Mouse (Mus musculus) brain, embryonic 14.5 days (tissue): ENCODE results near the gene Pafah2. TPM values are rescaled to one million over a fixed set of nuclear protein-coding genes. Genes with fewer than 3 reads are reported as not detected.

ENCODE experiments used
- DNase-seq: peaks from one replicate; pipeline ENCODE4 v3.0.0-alpha.2; 2011; ENCODE audit warnings: low read depth
- CTCF ChIP-seq: fragments of 200-500 bp; IDR thresholded peaks from 2 replicates; pipeline ENCODE4 v1.5.1; 2012; ENCODE audit warnings: inconsistent platforms, mild to moderate bottlenecking, moderate library complexity, borderline replicate concordance; ENCODE audit not compliant: insufficient read depth, insufficient read length; ENCODE audit errors: extremely low read depth
- POLR2A ChIP-seq: fragments of 200-500 bp; IDR thresholded peaks from 2 replicates; pipeline ENCODE4 v1.6.1; 2012; ENCODE audit warnings: mild to moderate bottlenecking, inconsistent platforms, borderline replicate concordance; ENCODE audit not compliant: poor library complexity, insufficient read depth, insufficient read length, severe bottlenecking; ENCODE audit errors: extremely low read depth
- polyA plus RNA-seq: library from polyadenylated mRNA; depleted of rRNA; stranded (reverse); fragments of >200 nt; gene quantifications from 2 replicates; pipeline ENCODE4 v1.2.3, GENCODE M21; 2012

The Pafah2 gene
- polyA plus RNA-seq, 1 experiment, result 14.6 TPM

DNA sequence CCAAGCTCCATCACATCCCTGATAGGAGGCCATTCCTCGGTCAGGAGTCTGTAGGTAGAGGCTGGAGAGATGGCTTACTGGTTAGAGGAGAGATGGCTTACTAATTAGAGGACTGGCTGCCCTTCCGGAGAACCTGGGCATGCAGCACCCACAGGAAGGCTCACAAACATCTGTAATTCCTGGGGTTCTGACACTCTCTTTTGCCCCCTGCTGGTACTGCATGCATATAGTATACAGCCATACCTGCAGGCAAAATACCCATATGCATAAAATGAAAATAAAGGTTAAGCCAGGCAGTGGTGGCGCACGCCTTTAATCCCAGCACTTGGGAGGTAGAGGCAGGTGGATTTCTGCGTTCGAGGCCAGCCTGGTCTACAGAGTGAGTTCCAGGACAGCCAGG, 8.9 kb upstream of the Pafah2 start:
- TF ChIP-seq POLR2A (no peak), CTCF (peak; percentile 22; the same call in 1 of the 2 replicates)
- DNase-seq, result no peak

GRCm38 (mm10) chr4:134388397-134388796, 7.7 kb upstream of the Pafah2 start:
- TF ChIP-seq CTCF, result peak; percentile 79
- TF ChIP-seq POLR2A, result no peak
- DNase-seq, result peak; percentile 76

- TF ChIP-seq CTCF (no peak), POLR2A (no peak)
- no peak for DNase-seq
These were observed 4.5 kb upstream of the Pafah2 start for GRCm38 (mm10) chr4:134391636-134392035.

- DNase-seq, result peak; percentile 88
- TF ChIP-seq POLR2A (no peak), CTCF (no peak)
These were observed 3.5 kb upstream of the Pafah2 start for GRCm38 (mm10) chr4:134392595-134392994.

GRCm38 (mm10) chr4:134393026-134393425, 3.1 kb upstream of the Pafah2 start:
- TF ChIP-seq CTCF (peak; percentile 54; the same call in 1 of the 2 replicates), POLR2A (no peak)
- DNase-seq, result peak; percentile 76

DNA sequence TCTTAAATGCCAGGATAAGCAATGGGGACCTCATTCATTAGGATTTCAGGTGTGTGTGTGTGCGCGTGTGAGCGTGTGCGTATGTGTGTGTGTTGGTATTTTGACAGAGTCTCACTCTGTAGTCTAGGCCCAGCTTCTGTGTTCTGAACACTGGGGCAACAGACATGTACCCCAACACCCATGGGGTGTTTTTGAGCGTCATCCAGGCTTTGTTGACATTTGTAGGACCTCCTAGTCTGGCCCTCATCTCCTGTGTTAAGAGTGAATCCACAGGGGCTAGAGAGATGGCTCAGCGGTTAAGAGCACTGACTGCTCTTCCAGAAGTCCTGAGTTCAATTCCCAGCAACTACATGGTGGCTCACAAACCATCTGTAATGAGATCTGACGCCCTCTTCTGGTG, 978 bp upstream of the Pafah2 start:
- TF ChIP-seq POLR2A, result no peak
- TF ChIP-seq CTCF, result no peak

GRCm38 (mm10) chr4:134397121-134397520, 1.0 kb downstream of the Pafah2 start:
- DNase-seq, result peak; percentile 59

More for the DNA sequence above, 978 bp upstream of the Pafah2 start:
- no peak for DNase-seq

DNA sequence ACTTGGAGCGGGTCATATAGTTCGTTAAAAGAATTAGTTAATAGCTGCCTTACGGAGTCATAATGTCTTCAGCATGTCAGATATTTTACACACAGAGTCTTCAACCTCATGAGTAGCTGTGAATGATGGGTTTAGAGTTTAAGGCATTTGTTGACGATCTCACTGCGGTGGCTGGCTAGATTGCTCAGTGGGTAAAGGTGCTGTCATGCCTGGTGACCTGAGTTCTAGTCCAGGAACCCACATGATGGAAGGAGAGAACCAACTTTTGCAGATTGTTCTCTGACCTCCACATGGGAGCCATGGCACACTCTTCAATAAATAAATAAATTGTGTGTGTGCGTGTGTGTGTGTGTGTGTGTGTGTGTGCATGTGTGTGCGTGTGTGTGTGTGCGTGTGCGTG, 1.6 kb downstream of the Pafah2 start:
- DNase-seq, result no peak
- TF ChIP-seq CTCF (no peak), POLR2A (no peak)

More at GRCm38 (mm10) chr4:134397121-134397520, 1.0 kb downstream of the Pafah2 start:
- TF ChIP-seq CTCF (peak; percentile 2; the same call in 1 of the 2 replicates), POLR2A (no peak)

DNA sequence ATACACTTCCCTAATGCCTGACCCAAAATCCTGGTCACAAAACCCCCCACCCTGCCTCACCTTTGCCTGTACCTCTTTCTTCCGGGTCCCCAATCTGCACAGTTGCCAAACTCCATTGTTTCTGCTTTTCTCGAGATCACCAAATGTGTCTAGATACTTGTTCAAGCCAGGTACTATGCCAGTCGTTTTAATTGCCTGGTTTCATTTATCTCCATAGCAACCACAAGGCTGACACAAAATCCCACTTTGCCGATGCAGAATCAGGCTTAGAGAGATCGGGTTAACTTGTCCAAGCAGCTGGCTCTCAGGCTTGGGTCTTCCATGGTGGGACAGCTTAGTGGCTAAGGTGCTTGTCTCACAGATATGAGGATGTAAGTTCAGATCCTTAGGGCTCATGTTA, 4.1 kb downstream of the Pafah2 start:
- DNase-seq, result peak; percentile 79
- TF ChIP-seq CTCF (no peak), POLR2A (no peak)

- peak; percentile 85 for DNase-seq
These were observed 5.1 kb downstream of the Pafah2 start for GRCm38 (mm10) chr4:134401181-134401661.

GRCm38 (mm10) chr4:134401856-134402570, 5.9 kb downstream of the Pafah2 start:
- TF ChIP-seq POLR2A (no peak), CTCF (no peak)
- DNase-seq, result no peak

More at GRCm38 (mm10) chr4:134401181-134401661, 5.1 kb downstream of the Pafah2 start:
- TF ChIP-seq POLR2A (no peak), CTCF (no peak)

DNA sequence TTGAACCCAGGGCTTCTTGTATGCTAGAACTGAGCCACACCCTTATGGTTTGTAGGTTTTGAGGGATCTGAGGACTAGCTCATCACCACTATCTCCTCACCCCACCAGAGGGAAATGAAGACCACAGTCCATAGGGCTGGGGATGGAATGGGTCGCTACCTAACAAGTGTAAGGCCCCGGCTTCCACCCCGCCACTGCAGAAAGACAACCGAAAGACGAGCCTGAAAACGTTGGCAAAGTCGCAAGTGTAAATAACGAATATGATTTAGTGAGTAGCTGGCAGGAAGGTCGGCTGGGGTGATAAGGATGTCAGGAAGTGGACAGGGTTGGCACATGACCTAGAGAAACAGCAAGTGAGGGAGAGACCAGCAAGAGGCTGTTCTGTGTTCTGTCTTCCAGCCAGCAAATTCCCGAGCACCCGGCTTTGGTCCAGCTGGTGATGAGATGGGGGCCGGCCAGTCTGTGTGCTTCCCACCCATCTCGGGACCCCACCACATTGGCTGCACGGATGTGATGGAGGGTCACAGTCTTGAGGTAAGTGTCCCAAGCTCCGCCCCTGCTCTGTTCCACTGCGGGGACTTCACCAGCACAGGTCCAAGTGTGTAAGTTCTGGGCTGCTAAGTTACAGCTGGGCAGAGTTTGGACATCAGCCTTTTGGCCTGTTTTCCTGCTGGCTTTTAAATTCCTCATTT, 6.6 kb downstream of the Pafah2 start:
- TF ChIP-seq CTCF (no peak), POLR2A (no peak)
- DNase-seq, result no peak

- TF ChIP-seq POLR2A, result no peak
- TF ChIP-seq CTCF, result 0 out of 2 replicates have a peak, but pooled peaks have one; percentile 10
- DNase-seq, result peak; percentile 39
These were observed 7.6 kb downstream of the Pafah2 start for GRCm38 (mm10) chr4:134403721-134404120.
